In genomic region chr9:24379321-24379720, GRCm38 (mm10) we compare ENCODE assay signal across 10 mouse cellular contexts.
DNase-seq lines count a peak whose midpoint lies in the region; ATAC-seq and TF ChIP-seq lines count a peak whose summit lies in the region.
"Had no signal": no experiment of that assay in that cellular context is flagged by ENCODE, and none has a peak within 500 bp of the region (broad histone marks: within the 10 kb centered on the region; RNA-seq: fewer than 3 reads in every experiment).

No protein-coding gene starts in this region.

- H3K9me3 ChIP-seq in hindbrain, embryonic 13.5 days, result no peaks in the 10 kb centered on the region
- H3K9me3 ChIP-seq: forebrain, embryonic 10.5 days; limb, embryonic 13.5 days had no signal

- H3K36me3 ChIP-seq in hindbrain, embryonic 13.5 days, result no peaks in the 10 kb centered on the region
- H3K36me3 ChIP-seq: forebrain, embryonic 10.5 days; limb, embryonic 13.5 days had no signal

- no peaks in the 10 kb centered on the region; the same call in 1 of the 2 replicates for H3K4me1 ChIP-seq in cerebellum, adult 2 months (ENCODE audit: control insufficient read depth, insufficient read depth, low read length)
- no peaks in the 10 kb centered on the region; the same call in 1 of the 2 replicates for H3K4me1 ChIP-seq in hindbrain, embryonic 13.5 days (replicated peaks)
- H3K4me1 ChIP-seq: forebrain, embryonic 10.5 days; limb, embryonic 13.5 days had no signal

- H3K27ac ChIP-seq in cerebellum, adult 2 months (ENCODE audit: insufficient read depth, low read length), result no peak overlapping the region
- no peak overlapping the region for H3K27ac ChIP-seq in hindbrain, embryonic 13.5 days
- H3K27ac ChIP-seq: forebrain, embryonic 10.5 days; limb, embryonic 13.5 days had no signal

- H3K4me2 ChIP-seq in hindbrain, embryonic 13.5 days, result no peak overlapping the region
- H3K4me2 ChIP-seq: limb, embryonic 13.5 days had no signal

- peak; percentile 39; the same call in 1 of the 2 replicates for ATAC-seq in hindbrain, embryonic 13.5 days (ENCODE audit: low FRiP score)
- ATAC-seq in activated CD4-positive, CD25-positive, alpha-beta regulatory T cell, adult 4 months, result no peak
- ATAC-seq: lung, postnatal 0 days had no signal

- TF ChIP-seq CTCF in cerebellum, adult 2 months (IDR thresholded peaks at IDR 0.05; ENCODE audit: borderline replicate concordance, insufficient read depth, low read depth, low read length), result no peak

- no peak overlapping the region for H3K4me3 ChIP-seq in cerebellum, adult 2 months (replicated peaks; ENCODE audit: insufficient read depth, low read depth, low read length)
- H3K4me3 ChIP-seq in hindbrain, embryonic 13.5 days, result no peak overlapping the region
- H3K4me3 ChIP-seq: forebrain, embryonic 10.5 days; limb, embryonic 13.5 days had no signal

- no peak for TF ChIP-seq POLR2A in cerebellum, adult 2 months (IDR thresholded peaks at IDR 0.05; ENCODE audit: borderline replicate concordance, insufficient read depth, low read length)

- DNase-seq in kidney, postnatal 14 days, result peak; percentile 6
- DNase-seq in kidney, adult 8-10 months, result no peak
- peak; percentile 21 for DNase-seq in adrenal gland, adult 8-10 months
- DNase-seq in cerebellum, adult 2 months, result peak; percentile 9 to 24
- DNase-seq in lung, postnatal 4 days, result no peak

- H3K9ac ChIP-seq in hindbrain, embryonic 13.5 days, result no peak overlapping the region
- H3K9ac ChIP-seq: limb, embryonic 13.5 days had no signal

- 5% methylated on average over 3 of the region's 3 CpGs for WGBS in cerebellum, adult 2 months
- 33% methylated on average over 3 of the region's 3 CpGs for WGBS in hindbrain, embryonic 13.5 days

- H3K27me3 ChIP-seq in cerebellum, adult 2 months (ENCODE audit: control insufficient read depth, insufficient read depth, low read length), result no peaks in the 10 kb centered on the region
- H3K27me3 ChIP-seq in hindbrain, embryonic 13.5 days, result no peaks in the 10 kb centered on the region
- H3K27me3 ChIP-seq: limb, embryonic 13.5 days had no signal

Comparison
In these comparisons a context has a peak if more than half of its experiments do, and no peak if none do; other contexts are left out.
1. DNase-seq: peak in kidney, postnatal 14 days (single experiment), adrenal gland, adult 8-10 months (single experiment) and cerebellum, adult 2 months (2 of 2); none in kidney, adult 8-10 months (0 of 2) and lung, postnatal 4 days (0 of 2).